Mouse (Mus musculus) naive thymus-derived CD4-positive, alpha-beta T cell, adult 2 months (primary cell): ENCODE data around the gene Polr2i.
A peak's percentile ranks its signal among the peaks of the same experiment; 100 is the strongest.
"Not testable (repeated sequence)": the region's sequence is repeated elsewhere in the genome, so short reads cannot be mapped to it uniquely, and the experiment has no call there.

Source experiments
- DNase-seq: peaks from one replicate; pipeline ENCODE4 v3.0.0-alpha.2; 2011; ENCODE audit warnings: low read depth

The Polr2i gene

DNA sequence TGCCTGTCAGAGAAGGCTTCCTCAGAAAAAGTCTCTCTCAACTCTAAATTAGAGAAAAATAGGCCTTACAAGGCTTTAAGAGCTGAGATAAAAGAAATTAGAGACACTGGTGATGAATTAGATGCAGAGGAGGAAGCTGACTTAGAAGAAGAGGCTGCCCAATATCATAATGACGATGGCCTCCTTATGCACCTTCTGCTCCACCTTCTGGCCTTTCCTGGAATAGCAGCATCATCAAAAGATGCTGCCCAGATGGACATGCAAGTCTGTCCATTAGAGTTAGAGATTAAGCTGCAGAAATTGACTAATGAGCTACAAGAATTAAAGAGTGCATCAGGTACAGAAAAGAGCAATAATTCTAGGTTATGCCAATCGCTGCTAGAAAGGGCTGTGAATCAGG, 26.4 kb upstream of the Polr2i start:
- peak; percentile 82 for DNase-seq

DNA sequence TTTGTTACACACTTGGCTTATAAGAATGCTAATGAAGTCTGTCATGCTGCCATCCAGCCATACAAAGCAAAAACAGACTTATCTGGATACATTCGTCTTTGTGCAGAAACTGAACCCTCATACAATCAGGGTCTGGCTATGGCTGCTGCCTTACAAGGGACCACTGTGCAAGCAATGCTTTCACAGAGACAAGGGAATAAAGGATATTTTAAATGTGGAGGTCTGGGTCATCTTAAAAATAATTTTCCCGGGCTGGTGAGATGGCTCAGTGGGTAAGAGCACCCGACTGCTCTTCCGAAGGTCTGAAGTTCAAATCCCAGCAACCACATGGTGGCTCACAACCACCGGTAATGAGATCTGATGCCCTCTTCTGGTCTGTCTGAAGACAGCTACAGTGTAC, 25.4 kb upstream of the Polr2i start:
- not testable (repeated sequence) for DNase-seq

DNA sequence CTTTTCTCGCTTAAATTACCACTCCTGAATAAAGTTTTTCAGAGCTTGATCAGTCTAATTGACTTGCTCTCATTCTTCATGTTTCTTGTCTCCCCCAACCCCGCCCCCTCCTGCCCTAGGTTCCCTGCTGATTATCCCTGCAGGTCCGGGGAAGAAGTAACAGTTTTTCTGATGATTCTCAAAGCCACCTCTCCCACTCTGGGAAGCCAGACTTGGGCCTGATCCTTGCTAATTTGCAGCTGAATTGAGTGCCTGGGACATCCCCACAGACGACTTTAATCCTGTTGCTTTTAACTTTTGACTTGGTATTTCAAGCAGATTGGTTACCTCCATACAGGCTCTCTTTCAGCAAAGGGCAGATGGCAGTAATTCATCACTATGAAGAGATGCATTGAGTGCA, 20.7 kb upstream of the Polr2i start:
- DNase-seq: no peak

DNA sequence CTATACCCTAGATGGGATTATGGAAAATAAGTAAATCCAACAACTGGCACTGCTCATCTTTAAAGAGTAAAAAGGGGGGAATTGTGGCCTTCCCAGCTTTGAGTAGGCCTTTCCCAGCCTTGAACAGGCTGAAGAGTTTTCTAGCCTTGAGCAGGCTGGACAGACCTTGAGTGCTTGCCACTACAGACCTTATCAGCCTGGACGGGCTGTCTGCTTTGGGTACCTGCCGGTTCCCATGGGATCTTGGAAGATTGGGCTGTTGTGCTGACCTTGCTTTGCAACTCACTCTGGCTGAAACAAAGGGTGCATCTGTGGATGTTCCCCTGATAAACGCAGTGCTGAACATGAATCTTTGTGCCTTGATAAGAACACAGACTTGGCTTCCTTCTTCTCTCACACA, 17.9 kb upstream of the Polr2i start:
- no peak for DNase-seq

DNA sequence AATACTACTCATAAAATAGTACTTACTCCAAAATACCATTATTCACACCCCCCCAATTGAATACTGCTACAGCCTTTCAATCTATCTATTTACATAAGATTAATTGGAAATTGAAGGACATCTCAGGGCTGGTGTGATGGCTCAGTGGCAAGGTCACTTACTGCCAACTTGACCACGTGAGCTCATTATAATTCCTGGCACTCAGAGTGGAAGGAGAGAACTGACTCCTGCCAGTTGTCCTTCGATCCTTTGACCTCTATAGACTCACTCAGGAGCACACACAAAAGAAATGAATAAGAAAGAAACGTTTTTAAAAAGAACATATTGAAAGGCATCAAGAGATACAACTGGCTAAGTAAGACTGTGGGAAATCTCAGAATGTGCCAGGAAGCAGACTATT, 15.9 kb upstream of the Polr2i start:
- no peak for DNase-seq

DNA sequence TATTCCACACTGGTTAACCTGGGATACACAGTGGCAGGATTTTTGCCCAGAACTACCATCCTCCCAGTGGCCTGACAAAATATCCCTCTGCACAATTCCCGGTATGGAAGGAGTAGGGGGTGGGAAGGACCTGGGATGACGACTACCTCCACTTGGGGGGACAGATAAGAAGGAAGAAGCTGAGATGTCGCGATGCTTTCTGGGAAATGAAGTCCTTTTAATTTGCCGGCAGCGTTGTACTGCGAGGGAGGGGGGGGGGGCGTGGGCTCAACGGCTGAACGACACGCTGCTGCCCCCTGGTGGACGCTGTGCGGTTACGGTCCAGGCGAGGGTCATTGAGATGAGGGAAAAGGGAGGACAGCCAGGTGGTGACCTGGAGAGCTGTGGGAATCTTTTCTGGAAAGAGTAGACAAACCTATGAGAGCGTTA, 15.0 kb upstream of the Polr2i start:
- peak; percentile 90 for DNase-seq

DNA sequence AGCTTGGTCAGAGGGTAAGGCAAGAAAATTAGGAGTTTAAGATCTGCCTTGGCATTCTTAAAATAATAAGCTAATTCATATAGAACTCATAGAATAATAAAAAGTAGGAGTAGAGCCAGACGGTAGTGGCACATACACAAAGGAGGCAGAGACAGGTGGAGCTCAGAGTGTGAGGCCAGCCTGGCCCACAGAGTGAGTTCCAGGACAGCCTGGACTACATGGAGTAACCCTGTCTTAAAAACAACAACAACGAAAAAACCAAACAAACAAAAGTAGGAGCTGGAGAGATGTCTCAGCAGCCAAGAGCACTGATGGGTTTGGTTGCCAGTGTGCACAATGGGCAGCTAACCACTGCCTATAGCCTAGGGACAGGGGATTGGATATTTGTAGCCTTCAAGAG, 14.5 kb upstream of the Polr2i start:
- no peak for DNase-seq

DNA sequence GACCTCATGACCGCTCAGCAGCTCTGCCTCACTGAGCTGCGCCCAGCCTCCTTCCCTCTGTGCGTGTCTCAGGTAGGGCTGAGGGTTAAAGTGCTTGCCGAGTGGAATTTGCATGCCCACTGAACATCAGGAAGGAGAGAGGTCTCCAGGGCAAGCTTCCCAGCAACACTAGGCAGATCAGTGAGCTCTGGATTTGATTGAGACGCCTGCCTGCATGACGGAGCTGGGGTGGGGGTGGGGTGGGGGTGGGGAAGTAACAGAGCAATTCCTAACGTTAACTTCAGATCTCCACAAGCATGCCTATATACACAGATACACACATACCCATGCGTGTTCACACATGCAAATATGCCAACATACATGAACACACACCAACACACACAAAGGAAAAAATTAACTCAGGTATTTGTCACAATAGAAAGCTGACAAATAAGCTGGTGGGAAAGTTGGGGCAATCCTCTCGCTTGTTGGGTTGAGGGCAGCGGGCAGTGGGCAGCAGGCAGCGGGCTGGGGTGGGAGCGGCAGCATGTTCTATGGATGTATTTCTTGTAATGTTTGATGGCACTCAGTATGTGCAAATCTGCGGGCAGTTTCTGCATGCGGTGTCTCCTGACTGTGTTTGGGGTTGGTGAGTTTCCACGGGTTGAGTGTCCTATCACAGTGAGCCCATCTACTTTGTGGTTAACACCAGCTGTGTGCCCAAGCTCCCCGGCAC, 12.3 kb upstream of the Polr2i start:
- DNase-seq: peak; percentile 69

DNA sequence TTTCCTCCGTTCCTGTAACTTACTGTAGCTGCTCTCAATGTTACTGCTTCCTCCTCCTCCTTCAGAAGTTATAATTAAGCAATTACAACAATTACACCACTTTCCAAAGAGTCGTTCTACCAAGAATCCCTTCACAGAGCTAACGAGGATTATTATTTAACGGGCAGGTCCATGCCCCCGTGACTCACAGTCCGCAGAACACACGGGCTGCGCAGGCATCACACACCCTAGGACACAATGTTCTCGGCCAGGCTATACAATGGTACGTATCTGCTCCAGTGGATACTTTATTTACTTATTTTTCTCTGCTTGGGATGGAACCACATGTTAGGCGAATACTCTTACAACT, 11.8 kb upstream of the Polr2i start:
- DNase-seq: no peak

DNA sequence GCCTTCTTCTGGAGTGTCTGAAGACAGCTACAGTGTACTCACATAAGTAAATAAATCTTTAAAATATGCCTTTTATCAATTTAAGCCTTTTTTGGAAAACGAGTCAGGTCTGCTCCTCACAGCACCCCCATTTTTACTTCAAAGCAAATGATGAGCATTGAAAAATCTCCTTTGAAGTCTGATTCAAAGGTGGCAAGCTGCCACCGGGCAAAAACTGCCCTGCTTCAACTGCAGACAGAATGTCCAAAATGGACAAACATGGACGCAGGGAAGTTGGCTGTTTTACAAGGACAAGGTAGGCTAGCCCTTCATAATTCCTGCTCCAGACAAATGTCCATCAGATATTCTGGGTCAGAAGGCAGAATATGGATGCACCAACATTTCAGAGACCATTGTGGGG, 10.3 kb upstream of the Polr2i start:
- DNase-seq: no peak

DNA sequence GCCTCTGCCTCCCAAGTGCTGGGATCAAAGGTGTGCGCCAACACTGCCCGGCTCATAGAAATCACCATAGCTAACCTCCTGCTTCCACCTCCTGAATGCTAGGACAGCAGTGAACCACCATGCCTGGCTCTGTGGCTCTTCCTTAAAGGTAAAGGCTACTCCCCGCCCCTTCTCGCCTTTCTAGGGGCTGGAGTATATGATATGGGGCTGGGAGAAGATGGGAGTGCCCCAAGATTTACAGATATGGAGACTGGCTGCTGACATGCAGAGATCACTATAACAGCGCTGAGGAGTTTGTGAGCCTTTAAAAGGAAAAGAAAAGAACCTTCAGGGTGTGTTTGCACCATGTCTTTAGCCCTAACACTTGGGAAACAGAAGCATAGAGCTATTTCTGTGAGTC, 9.5 kb upstream of the Polr2i start:
- DNase-seq: no peak

DNA sequence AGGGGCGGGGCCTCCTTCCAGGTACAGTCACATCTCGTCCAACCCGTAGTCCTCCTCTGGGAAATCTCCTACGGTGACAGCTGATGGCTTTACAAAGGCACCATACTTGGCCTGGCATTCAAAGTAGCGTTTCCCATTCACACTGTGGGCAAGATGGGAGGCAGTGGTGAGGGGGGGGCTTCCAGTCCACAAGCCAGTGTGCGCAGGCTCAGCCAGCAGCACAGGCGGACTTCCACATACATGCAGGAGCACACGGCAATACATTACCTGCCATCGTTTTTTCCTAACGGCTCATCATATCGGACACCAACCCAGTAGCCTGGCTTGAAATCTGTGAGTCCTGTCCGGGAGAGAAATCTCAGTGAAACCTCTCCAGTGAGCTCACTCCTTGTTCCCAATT, 7.5 kb upstream of the Polr2i start:
- DNase-seq: no peak

DNA sequence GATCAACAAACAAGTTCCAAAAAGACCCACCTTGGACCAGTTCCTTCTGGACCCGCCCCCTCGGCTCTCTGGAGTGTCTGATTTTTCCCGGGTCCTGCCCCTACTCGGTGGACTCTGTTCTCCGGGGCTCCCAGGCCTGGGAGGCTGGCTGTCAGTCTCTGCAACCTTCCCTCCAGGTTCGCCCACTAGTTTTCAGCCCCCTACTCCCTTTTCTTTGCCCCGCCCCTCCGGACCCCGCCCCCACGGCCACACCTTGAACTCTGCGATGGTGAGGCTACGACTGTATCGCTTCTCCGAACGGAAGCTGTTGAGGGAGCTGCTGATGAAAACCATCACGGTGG, 450 bp upstream of the Polr2i start:
- DNase-seq: no peak

DNA sequence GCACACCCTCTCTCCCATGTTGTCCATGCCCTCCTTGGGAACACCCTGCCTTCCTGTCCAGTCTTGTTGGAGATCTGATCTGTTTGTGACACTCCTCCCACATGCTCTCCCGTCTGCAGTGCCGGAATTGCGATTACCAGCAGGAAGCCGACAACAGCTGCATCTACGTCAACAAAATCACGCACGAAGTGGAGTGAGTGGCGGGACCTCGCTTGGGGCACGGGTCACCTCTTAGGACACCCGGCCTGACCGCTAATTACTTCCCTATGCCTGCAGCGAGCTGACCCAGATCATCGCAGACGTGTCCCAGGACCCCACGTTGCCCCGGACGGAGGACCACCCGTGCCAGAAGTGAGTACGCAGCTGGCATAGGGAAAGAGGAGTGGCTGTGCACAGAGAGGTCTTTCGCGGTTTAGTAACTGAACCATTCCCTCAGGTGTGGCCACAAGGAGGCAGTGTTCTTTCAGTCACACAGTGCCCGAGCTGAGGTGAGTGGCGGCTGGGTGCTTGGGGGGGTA, 942 bp downstream of the Polr2i start:
- DNase-seq: peak; percentile 72

DNA sequence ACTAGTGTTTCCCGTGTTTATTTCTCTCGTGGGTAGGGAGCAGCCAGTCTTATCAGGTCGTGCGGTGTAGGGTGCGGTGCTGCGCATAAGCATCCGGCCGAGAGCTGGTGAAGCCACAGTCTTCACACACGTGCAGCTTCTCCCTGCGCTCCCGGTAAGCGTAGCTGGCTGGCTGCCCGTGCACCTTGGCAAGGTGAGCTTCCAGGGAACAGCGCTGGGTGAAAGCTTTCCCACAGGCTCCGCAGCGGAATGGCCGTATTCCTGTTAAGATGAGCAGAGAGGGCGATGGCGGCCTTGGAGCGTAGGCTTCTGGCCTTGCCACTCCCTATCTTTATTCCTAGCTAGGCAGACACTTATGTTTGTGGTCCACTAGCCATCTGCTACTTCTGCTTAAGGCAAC, 1.6 kb downstream of the Polr2i start:
- DNase-seq: no peak

DNA sequence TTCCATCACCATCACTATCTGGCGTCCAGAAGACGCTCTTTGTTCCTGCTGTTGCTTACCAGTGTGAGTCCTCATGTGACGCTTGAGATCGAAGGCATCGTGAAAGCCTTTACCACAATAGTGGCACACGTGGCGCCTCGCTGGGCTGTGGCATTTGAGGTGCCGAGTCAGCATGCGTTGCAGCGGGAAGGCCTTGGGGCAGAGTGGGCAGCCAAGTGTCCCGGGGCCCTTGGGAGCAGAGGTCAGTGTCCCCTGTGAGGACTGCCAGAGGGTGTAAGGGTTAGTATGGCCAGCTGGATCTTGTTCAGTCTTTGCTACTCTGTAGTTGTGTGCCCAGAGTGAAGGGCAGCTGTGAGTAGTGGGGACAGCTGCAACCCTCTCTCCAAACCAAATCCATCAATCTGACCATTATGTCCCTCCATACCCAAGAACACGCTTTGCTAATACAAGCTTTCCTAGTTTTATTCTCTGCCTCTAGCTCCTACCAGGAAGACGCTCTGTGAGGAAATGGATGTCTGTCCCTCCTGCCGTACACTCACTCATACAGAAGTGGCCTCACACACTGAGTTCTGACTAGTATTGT, 2.6 kb downstream of the Polr2i start:
- no peak for DNase-seq

DNA sequence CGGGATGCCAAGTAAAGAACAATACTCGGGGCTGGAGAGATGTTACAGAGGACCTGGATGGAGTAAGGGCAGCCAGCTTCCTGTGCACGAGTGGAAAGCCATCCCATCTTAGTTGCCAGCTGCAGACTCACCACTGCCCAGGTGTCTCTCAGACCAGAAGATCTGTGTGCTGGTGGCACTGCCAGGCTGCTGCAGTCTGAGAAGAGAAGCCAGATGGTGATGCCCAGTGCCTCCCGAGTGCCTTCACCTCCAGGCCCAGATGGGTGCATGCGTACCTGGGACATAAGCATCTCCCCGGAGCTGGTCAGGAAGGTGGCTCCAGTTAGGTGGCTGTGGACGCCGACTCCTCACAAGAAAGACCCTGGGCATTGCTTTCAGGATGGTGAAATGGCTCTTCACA, 3.3 kb downstream of the Polr2i start:
- no peak for DNase-seq

DNA sequence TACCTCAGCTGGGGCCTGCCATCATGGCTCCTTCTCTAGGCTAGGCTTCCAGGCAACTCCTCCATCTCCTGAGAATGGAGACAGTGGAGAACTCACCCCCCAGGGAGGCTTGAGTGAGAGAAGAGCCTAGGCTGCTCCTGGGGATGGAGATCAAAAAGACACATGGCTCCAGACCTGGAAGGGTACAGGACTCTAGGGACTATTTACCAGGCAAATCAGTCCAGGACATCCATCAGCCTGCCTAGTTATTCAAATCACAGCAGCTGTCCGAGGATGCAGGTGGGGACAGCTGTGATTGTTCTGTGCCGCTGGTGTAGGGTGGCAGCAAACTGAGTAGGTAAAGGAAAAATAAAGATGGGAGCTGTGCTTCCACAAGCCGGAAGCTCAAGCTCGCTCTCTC, 3.9 kb downstream of the Polr2i start, which contains the start of gene Ovol3:
Gene Ovol3 (minus strand): TSS at position 101 of the 400 bp plus-strand sequence.
- no peak for DNase-seq

DNA sequence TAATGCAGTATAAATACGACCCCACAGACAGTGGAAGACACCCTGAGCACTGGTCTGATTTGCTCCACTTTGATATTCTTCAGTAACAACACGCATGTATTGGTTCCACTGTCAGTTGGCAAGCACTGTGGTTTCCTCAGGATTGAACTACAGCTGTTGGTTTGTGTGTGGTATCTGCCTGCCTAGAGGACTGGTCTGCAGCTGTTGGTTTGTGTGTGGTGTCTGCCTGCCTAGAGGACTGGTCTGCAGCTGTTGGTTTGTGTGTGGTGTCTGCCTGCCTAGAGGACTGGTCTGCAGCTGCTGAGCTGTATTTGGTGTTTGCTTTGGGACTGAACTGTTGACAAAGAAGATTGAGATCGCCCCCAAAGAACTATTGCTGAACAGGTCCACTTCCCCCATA, 5.6 kb downstream of the Polr2i start:
- not testable (repeated sequence) for DNase-seq

DNA sequence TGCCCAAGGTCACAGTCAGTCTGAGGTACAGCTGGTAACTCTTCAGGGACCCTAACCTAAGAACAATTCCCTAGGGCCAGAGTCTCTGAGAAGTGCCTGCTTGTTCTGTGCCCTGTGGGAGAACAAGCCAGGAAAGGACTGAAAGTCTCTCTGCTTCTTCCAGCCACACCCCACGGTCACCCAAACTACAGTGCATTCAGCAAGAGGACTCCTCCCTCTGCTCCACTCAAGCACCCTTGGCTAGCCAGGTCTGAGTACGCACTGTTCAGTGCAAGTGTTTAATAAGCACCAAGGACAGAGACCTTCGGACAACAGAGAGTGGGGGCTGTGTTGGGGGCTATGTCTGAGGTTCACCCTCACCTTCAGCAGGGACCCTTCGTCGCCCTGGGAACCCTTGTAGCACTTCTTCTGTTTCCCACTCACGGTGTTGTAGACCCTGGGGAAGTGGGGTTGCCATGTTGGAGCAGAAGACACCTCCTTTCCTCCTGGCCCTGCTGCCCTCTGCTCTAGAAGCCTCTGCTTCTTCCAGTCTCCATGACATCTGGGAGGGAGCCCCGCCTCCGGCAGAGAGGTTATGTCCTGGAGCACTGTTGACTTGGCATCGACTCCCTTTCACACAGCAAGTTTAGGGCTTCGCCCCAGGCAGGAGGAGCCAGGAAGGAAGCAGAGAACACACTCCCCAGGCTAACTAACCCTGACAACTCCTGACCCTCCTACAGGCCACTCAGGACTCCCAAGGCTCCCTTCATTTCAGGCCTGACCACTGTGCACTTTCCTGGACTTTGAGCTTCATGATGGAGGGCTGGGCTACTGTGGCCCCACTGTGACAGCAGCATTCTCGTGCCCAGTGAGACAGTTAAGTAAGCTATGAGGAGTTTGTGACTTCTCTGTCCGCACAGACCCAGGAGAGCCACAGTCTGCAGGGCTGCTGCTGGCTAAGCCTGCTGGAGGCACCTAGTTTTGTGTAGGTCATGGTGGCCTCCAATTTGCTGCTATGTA, 20.5 kb downstream of the Polr2i start:
- no peak for DNase-seq

DNA sequence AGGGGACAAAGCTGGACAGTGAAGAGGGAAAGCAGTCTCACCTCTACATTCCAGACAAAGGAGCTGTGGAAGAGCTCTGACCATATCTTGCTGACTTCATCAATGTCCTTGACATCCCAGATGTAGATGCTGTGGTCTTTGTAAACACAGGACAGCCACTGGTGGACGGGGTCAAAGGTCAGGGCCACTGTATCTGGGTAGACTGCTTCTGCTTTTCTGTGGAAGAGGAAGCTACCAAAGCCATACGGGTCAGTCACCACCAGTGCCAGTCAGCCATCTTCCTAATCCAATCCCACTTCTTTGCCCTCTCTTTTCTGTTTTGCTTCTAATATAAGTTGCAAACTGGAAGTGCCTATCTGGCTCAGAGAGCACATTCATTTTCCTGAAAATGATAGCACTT, 33.3 kb downstream of the Polr2i start:
- no peak for DNase-seq

DNA sequence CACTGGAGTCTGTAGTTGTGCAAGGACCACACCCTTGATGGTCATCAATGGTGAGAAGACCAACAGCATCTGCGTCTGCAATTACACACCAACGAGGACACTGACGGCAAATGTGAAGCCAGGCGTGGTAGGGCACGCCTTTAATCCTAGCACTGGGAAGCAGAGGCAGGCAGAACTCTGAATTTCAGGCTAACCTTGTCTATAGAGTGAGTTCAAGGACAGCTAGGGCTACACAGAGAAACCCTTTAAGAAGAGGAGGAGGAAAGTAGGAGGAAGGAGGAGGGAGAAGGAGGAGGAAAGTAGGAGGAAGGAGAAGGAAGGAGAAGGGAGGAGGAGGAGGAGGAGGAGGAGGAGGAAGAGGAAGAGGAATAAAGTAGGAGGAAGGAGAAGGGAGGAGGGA, 33.8 kb downstream of the Polr2i start:
- no peak for DNase-seq

DNA sequence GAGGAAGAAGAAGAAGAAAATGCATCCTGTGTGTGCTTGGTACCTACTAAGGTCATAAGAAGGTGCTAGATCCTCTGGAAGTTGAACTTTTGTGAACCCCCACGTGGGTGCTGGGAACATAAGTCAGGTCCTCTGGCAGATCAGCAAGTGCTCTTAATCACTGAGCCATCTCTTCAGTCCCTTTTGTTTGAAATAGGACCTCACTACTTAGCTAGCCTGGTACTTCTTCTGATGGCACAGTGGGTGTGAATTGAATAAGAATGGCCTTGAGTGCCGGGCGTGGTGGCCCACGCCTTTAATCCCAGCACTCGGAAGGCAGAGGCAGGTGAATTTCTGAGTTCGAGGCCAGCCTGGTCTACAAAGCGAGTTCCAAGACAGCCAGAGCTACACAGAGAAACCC, 34.2 kb downstream of the Polr2i start:
- no peak for DNase-seq
